ENCODE assay signal across 15 mouse cellular contexts in the genomic region with DNA sequence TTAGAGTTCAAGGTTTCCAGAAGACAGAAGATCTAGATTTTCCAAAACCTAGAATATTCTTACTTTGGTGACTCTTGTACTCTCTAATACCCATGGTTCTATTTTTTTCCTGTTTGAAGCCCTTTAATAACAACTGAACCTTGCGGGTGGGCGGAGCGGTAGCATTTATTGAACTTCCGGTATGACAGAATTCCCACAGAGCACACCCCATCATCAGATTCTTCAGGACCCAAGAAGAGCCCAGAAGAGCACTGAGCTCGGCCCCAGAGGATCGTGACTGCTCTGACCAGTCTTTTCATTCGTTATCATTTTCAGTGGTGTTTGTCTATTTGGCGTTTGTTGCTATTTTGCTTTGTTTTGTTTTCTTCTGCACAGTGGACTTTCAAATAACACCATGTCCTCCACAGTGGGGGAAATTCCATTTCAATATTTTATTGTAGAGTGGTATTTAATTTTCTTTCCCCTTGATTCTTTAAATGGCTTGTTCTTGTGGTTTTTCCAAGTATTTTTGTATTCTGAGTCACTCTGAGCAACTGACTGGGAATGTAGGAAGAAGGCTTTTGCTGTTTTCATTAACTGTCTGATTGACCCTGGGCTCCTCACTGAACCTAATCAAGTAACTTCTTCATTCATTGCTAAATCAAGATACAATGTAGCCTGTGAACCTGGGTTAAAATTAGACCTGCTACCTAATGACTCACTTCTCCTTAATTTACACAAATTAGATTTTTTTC.
DNase-seq lines count a peak whose midpoint lies in the region; ATAC-seq lines count a peak whose summit lies in the region.
"Had no signal": no experiment of that assay in that cellular context is flagged by ENCODE, and none has a peak within 500 bp of the region (broad histone marks: within the 10 kb centered on the region; RNA-seq: fewer than 3 reads in every experiment).

No protein-coding gene starts in this region.

- WGBS in heart, embryonic 10.5 days: 90% methylated on average over 8 of the region's 8 CpGs
- WGBS in limb, embryonic 12.5 days: 92% methylated on average over 8 of the region's 8 CpGs

- H3K27me3 ChIP-seq in heart, embryonic 10.5 days (ENCODE audit: insufficient read depth, poor library complexity, severe bottlenecking): no peaks in the 10 kb centered on the region
- no peaks in the 10 kb centered on the region for H3K27me3 ChIP-seq in limb, embryonic 12.5 days
- H3K27me3 ChIP-seq: hindbrain, embryonic 15.5 days; lung, embryonic 15.5 days had no signal

- no peaks in the 10 kb centered on the region for H3K9me3 ChIP-seq in heart, embryonic 10.5 days
- H3K9me3 ChIP-seq in limb, embryonic 12.5 days: no peaks in the 10 kb centered on the region
- H3K9me3 ChIP-seq: hindbrain, embryonic 15.5 days; lung, embryonic 15.5 days had no signal

- no peak overlapping the region for H3K27ac ChIP-seq in heart, embryonic 10.5 days
- H3K27ac ChIP-seq in limb, embryonic 12.5 days: peak overlapping the region; percentile 30; the same call in 1 of the 2 replicates
- H3K27ac ChIP-seq: hindbrain, embryonic 15.5 days; lung, embryonic 15.5 days; stomach, postnatal 0 days had no signal

- no peak overlapping the region for H3K9ac ChIP-seq in limb, embryonic 12.5 days (replicated peaks)
- H3K9ac ChIP-seq: hindbrain, embryonic 15.5 days; lung, embryonic 15.5 days had no signal

- DNase-seq in heart, adult 8-10 months (ENCODE audit: low spot score): peak; percentile 12
- no peak for DNase-seq in heart, embryonic 10.5 days (ENCODE audit: low spot score)
- DNase-seq in 3T3-L1 (ENCODE audit: low read depth, low spot score): peak; percentile 93
- DNase-seq in Muller cell, postnatal 12 days (ENCODE audit: inconsistent ontology term): peak; percentile 95
- no peak for DNase-seq in cerebellum, postnatal 36 days
- DNase-seq in thymus, postnatal 36 days: no peak
- DNase-seq: cerebellum, adult 11 months; cerebellum, postnatal 25 days; kidney, adult 8-10 months; midbrain, embryonic 14.5 days had no signal

- no peak overlapping the region for H3K4me3 ChIP-seq in heart, embryonic 10.5 days
- no peak overlapping the region for H3K4me3 ChIP-seq in limb, embryonic 12.5 days (replicated peaks)
- H3K4me3 ChIP-seq: hindbrain, embryonic 15.5 days; lung, embryonic 15.5 days had no signal

- no peaks in the 10 kb centered on the region for H3K36me3 ChIP-seq in heart, embryonic 10.5 days
- no peaks in the 10 kb centered on the region for H3K36me3 ChIP-seq in limb, embryonic 12.5 days
- H3K36me3 ChIP-seq: hindbrain, embryonic 15.5 days; lung, embryonic 15.5 days had no signal

- H3K4me2 ChIP-seq in limb, embryonic 12.5 days: no peak overlapping the region
- H3K4me2 ChIP-seq: hindbrain, embryonic 15.5 days; lung, embryonic 15.5 days had no signal

- peaks cover 6% of the 10 kb centered on the region; the same call in 1 of the 2 replicates for H3K4me1 ChIP-seq in heart, embryonic 10.5 days
- H3K4me1 ChIP-seq in limb, embryonic 12.5 days (replicated peaks): peaks cover 30% of the 10 kb centered on the region

- no peak for ATAC-seq in limb, embryonic 12.5 days (ENCODE audit: insufficient number of reproducible peaks, insufficient read depth, low FRiP score, low TSS enrichment, low read depth)
- ATAC-seq: forebrain, embryonic 14.5 days had no signal

Comparison
In these comparisons a context has a peak if more than half of its experiments do, and no peak if none do; other contexts are left out.
1. DNase-seq: peak in heart, adult 8-10 months (single experiment), 3T3-L1 (single experiment) and Muller cell, postnatal 12 days (single experiment); none in heart, embryonic 10.5 days (single experiment), cerebellum, postnatal 36 days (0 of 2) and thymus, postnatal 36 days (0 of 2).